Mouse (Mus musculus): ENCODE results near the gene Ubl4b.

GRCm38 (mm10) chr3:107576807-107577206, 21.9 kb upstream of the Ubl4b start:
- TF ChIP-seq CTCF (IDR thresholded peaks at IDR 0.05; ENCODE audit: extremely low read depth, insufficient read depth, low read length), result no peak
- TF ChIP-seq POLR2A (IDR thresholded peaks at IDR 0.05; ENCODE audit: extremely low read depth, insufficient read depth, low read length), result no peak

Measured in cortical plate, adult 2 months (tissue).